Mouse (Mus musculus) CH12.LX (cell line): ENCODE data around the gene Apbb1ip. TPM values are rescaled to one million over a fixed set of nuclear protein-coding genes. Genes with fewer than 3 reads are reported as not detected.

Source experiments
- DNase-seq: peaks from one replicate; pipeline ENCODE4 v3.0.0-alpha.2; 2013; ENCODE audit errors: extremely low read depth
- H3K27ac ChIP-seq: 2 replicates; pipeline ENCODE4 v1.5.1; 2012; ENCODE audit warnings: low read depth, mild to moderate bottlenecking, control low read depth, moderate library complexity; ENCODE audit not compliant: insufficient read depth
- H3K27me3 ChIP-seq: replicated peaks from 2 replicates; pipeline ENCODE3; 2012; ENCODE audit warnings: inconsistent platforms
- H3K36me3 ChIP-seq, 2 experiments: replicated peaks in 1 of 2; 2 replicates each; pipeline versions ENCODE3 to v1.6.1; 2012; ENCODE audit warnings: inconsistent platforms in 1 of 2, low read length in 1 of 2, mild to moderate bottlenecking in 1 of 2, mixed read lengths in 1 of 2, moderate library complexity in 1 of 2; ENCODE audit not compliant: control insufficient read depth in 1 of 2, insufficient read depth in 1 of 2
- H3K4me1 ChIP-seq, 2 experiments: 2 replicates each; pipeline ENCODE4 v1.6.1; 2012; ENCODE audit warnings: inconsistent platforms in 1 of 2, moderate library complexity in 1 of 2; ENCODE audit not compliant: insufficient read depth in 2 of 2, control insufficient read depth in 1 of 2
- H3K4me2 ChIP-seq: 2 replicates; pipeline ENCODE4 v1.6.1; 2012; ENCODE audit warnings: low read depth, mild to moderate bottlenecking, control low read depth; ENCODE audit not compliant: poor library complexity, insufficient read depth, severe bottlenecking
- H3K4me3 ChIP-seq, 3 experiments: fragments of 150-350 bp in 1 of 3; sonication (generic) in 1 of 3; replicated peaks in 1 of 3; 2 replicates each; pipeline versions ENCODE3 to v1.5.1; 2011 to 2012; ENCODE audit warnings: low read depth in 2 of 3, low read length in 2 of 3, mild to moderate bottlenecking in 2 of 3, moderate library complexity in 2 of 3, control low read depth in 1 of 3, improper control_type of control experiment in 1 of 3, inconsistent platforms in 1 of 3, mixed read lengths in 1 of 3; ENCODE audit not compliant: poor library complexity in 1 of 3
- H3K79me2 ChIP-seq: replicated peaks from 2 replicates; pipeline ENCODE4 v1.6.1; 2012; ENCODE audit warnings: mild to moderate bottlenecking, moderate library complexity; ENCODE audit not compliant: control insufficient read depth, poor library complexity, insufficient read depth, severe bottlenecking; ENCODE audit errors: extremely low read depth
- H3K9ac ChIP-seq: 2 replicates; pipeline ENCODE4 v1.6.1; 2012; ENCODE audit warnings: low read depth, mild to moderate bottlenecking, control low read depth, moderate library complexity; ENCODE audit not compliant: insufficient read depth
- H3K9me3 ChIP-seq: replicated peaks from 2 replicates; pipeline ENCODE3; 2012; ENCODE audit warnings: low read length, inconsistent platforms, mixed read lengths
- CHD1 ChIP-seq: IDR thresholded peaks from 2 replicates; pipeline ENCODE4 v1.6.1; 2012; ENCODE audit warnings: low read depth, low read length, improper control_type of control experiment, inconsistent platforms
- CTCF ChIP-seq, 2 experiments: IDR thresholded peaks in 1 of 2; conservative IDR thresholded peaks in 1 of 2; 2 replicates each; pipeline ENCODE4 v1.5.1; 2011 to 2012; ENCODE audit warnings: low read depth in 2 of 2, low read length in 2 of 2, improper control_type of control experiment in 1 of 2, inconsistent platforms in 1 of 2, mild to moderate bottlenecking in 1 of 2, moderate library complexity in 1 of 2
- EP300 ChIP-seq: IDR thresholded peaks from 2 replicates; pipeline ENCODE4 v1.6.1; 2011; ENCODE audit warnings: low read length, improper control_type of control experiment
- GABPA ChIP-seq: IDR thresholded peaks from 2 replicates; pipeline ENCODE4 v1.6.1; 2012; ENCODE audit warnings: low read depth, low read length, improper control_type of control experiment, inconsistent platforms; ENCODE audit not compliant: insufficient replicate concordance
- IRF4 ChIP-seq: IDR thresholded peaks from 2 replicates; pipeline ENCODE4 v1.6.1; 2014; ENCODE audit warnings: low read depth, mild to moderate bottlenecking, inconsistent platforms, low read length, improper control_type of control experiment
- JUND ChIP-seq: conservative IDR thresholded peaks from 2 replicates; pipeline ENCODE4 v1.6.1; 2011; ENCODE audit warnings: low read depth, low read length, improper control_type of control experiment
- KAT2A ChIP-seq: IDR thresholded peaks from 2 replicates; pipeline ENCODE4 v1.6.1; 2012; ENCODE audit warnings: low read length, improper control_type of control experiment, inconsistent platforms; ENCODE audit not compliant: insufficient replicate concordance
- MAFK ChIP-seq: IDR thresholded peaks from 2 replicates; pipeline ENCODE4 v1.6.1; 2011; ENCODE audit warnings: low read length, improper control_type of control experiment; ENCODE audit not compliant: insufficient replicate concordance
- MAZ ChIP-seq: IDR thresholded peaks from 2 replicates; pipeline ENCODE4 v1.6.1; 2012; ENCODE audit warnings: low read depth, mild to moderate bottlenecking, inconsistent platforms, low read length, improper control_type of control experiment, moderate library complexity
- NRF1 ChIP-seq: IDR thresholded peaks from 2 replicates; pipeline ENCODE4 v1.6.1; 2014; ENCODE audit warnings: low read depth, mild to moderate bottlenecking, inconsistent platforms, low read length, improper control_type of control experiment, moderate library complexity
- PAX5 ChIP-seq: IDR thresholded peaks from 2 replicates; pipeline ENCODE4 v1.6.1; 2012; ENCODE audit warnings: low read length, inconsistent platforms, mixed read lengths
- POLR2A ChIP-seq: IDR thresholded peaks from 2 replicates; pipeline ENCODE4 v1.6.1; 2011; ENCODE audit warnings: low read depth, mild to moderate bottlenecking, improper control_type of control experiment, low read length
- RAD21 ChIP-seq: IDR thresholded peaks from 2 replicates; pipeline ENCODE4 v1.6.1; 2011; ENCODE audit warnings: low read depth, mild to moderate bottlenecking, low read length, improper control_type of control experiment, moderate library complexity
- RCOR1 ChIP-seq: conservative IDR thresholded peaks from 2 replicates; pipeline ENCODE4 v1.6.1; 2012; ENCODE audit warnings: low read depth, mild to moderate bottlenecking, inconsistent platforms, low read length, improper control_type of control experiment
- SIN3A ChIP-seq: IDR thresholded peaks from 2 replicates; pipeline ENCODE4 v1.6.1; 2012; ENCODE audit warnings: low read length, improper control_type of control experiment, inconsistent platforms
- TCF12 ChIP-seq: IDR thresholded peaks from 2 replicates; pipeline ENCODE4 v1.6.1; 2014; ENCODE audit warnings: low read depth, mild to moderate bottlenecking, inconsistent platforms, low read length, improper control_type of control experiment
- UBTF ChIP-seq: IDR thresholded peaks from 2 replicates; pipeline ENCODE4 v1.6.1; 2012; ENCODE audit warnings: low read depth, mild to moderate bottlenecking, inconsistent platforms, low read length, improper control_type of control experiment, moderate library complexity
- ZC3H11A ChIP-seq: IDR thresholded peaks from 2 replicates; pipeline ENCODE4 v1.6.1; 2012; ENCODE audit warnings: low read depth, mild to moderate bottlenecking, inconsistent platforms, low read length, improper control_type of control experiment
- ZKSCAN1 ChIP-seq: IDR thresholded peaks from 2 replicates; pipeline ENCODE4 v1.6.1; 2012; ENCODE audit warnings: low read depth, inconsistent platforms, low read length, improper control_type of control experiment, borderline replicate concordance
- dilution Hi-C: fragments of 300-500 bp; cut with MboI; formaldehyde crosslinking; loops from 2 replicates; pipeline ENCODE4 v1.14.3; 2020; ENCODE audit warnings: low sequenced_read_pairs; ENCODE audit not compliant: extremely low pct_unique_long_range_greater_than_20kb, extremely low pct_ligation_motif_present
- in situ Hi-C: fragments of 300-500 bp; cut with MboI; formaldehyde crosslinking; loops from 3 replicates; pipeline ENCODE4 v1.14.3; 2019; ENCODE audit warnings: low sequenced_read_pairs, low pct_ligation_motif_present, low pct_unique_long_range_greater_than_20kb, mixed read lengths
- polyA plus RNA-seq: library from polyadenylated mRNA; unstranded; fragments of >175 nt; gene quantifications from 2 replicates; pipeline ENCODE4 v1.2.1, GENCODE M21; 2012; ENCODE audit warnings: low read depth; ENCODE audit not compliant: insufficient read length
- total RNA-seq, 2 experiments: library from RNA; depleted of rRNA; stranded (reverse); fragments of 300-350 nt in 1 of 2; fragments of >200 nt in 1 of 2; gene quantifications; 2 replicates each; pipeline ENCODE4 v1.2.3; 2012 to 2014

The Apbb1ip gene
- total and polyA plus RNA-seq, 3 experiments = 3.5 to 59.9 (median 4.0) TPM

GRCm38 (mm10) chr2:22781387-22782009 is 7.6 kb downstream of the Apbb1ip start:
- no peaks in the 10 kb centered on the region for H3K9me3 ChIP-seq
- no peak overlapping the region for H3K9ac ChIP-seq
- no peak overlapping the region for H3K27ac ChIP-seq
- in situ Hi-C loops (no loop called here), dilution Hi-C loops (no loop called here)
- peaks cover 30% of the 10 kb centered on the region for H3K79me2 ChIP-seq
- peaks cover 0 to 42% of the 10 kb centered on the region in 2 experiments for H3K36me3 ChIP-seq
- H3K4me2 ChIP-seq = no peak overlapping the region
- peaks cover 0 to 64% of the 10 kb centered on the region in 2 experiments; a peak in 2 of 4 replicates for H3K4me1 ChIP-seq
- no peaks in the 10 kb centered on the region for H3K27me3 ChIP-seq
- no peak overlapping the region for H3K4me3 ChIP-seq
- no peak for TF ChIP-seq GABPA
- no peak for TF ChIP-seq CTCF (conservative IDR thresholded peaks at IDR 0.05 in 1 of 2, IDR thresholded peaks at IDR 0.05 in 1 of 2; ENCODE audit: low read depth in 2 of 2, low read length in 2 of 2)
- TF ChIP-seq EP300 = no peak
- TF ChIP-seq ZKSCAN1 = no peak
- DNase-seq = no peak

DNA sequence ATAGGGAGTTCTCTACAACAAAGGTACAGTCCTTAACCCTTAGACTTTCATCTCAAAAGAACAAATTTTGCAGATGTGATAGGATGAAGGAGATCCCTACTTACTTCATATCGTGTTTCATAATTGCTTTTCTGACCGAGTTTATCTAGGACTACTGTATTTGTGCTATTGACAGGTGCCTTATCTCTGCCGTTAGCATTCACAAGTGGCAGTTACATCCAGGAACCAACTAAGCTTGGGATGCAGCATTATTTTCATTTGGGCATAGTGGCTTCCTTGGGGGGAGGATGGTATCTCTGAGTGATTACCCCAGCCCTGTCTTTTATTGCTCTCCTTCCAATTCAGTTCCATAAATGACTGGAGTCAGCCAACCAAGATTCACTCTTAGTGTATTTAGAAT is 8.2 kb downstream of the Apbb1ip start:
- dilution Hi-C loops = no loop called here
- Histone ChIP-seq H3K4me3 (no peak overlapping the region), H3K27me3 (no peaks in the 10 kb centered on the region), H3K27ac (no peak overlapping the region), H3K9me3 (no peaks in the 10 kb centered on the region), H3K36me3 (peaks cover 0 to 46% of the 10 kb centered on the region in 2 experiments), H3K9ac (no peak overlapping the region), H3K4me1 (peaks cover 0 to 67% of the 10 kb centered on the region in 2 experiments; a peak in 2 of 4 replicates), H3K79me2 (peaks cover 26% of the 10 kb centered on the region), H3K4me2 (no peak overlapping the region)
- in situ Hi-C loops = no loop called here
- no peak for DNase-seq
- no peak for TF ChIP-seq RCOR1
- no peak for TF ChIP-seq TCF12
- TF ChIP-seq POLR2A = no peak
- TF ChIP-seq UBTF = no peak
- TF ChIP-seq GABPA = no peak
- no peak for TF ChIP-seq CTCF (conservative IDR thresholded peaks at IDR 0.05 in 1 of 2, IDR thresholded peaks at IDR 0.05 in 1 of 2; ENCODE audit: low read depth in 2 of 2, low read length in 2 of 2)
- TF ChIP-seq ZC3H11A = no peak
- TF ChIP-seq KAT2A = no peak
- TF ChIP-seq MAFK = no peak
- TF ChIP-seq NRF1 = no peak
- TF ChIP-seq PAX5 = no peak
- TF ChIP-seq MAZ = no peak
- no peak for TF ChIP-seq JUND
- TF ChIP-seq SIN3A = no peak
- TF ChIP-seq RAD21 = no peak
- no peak for TF ChIP-seq IRF4
- TF ChIP-seq CHD1 = no peak
